Mouse (Mus musculus): Measurements from ENCODE around the gene Pgf. TPM values are rescaled to one million over a fixed set of nuclear protein-coding genes. Genes with fewer than 3 reads are reported as not detected.

Gene Pgf
- polyA plus RNA-seq, 1 experiment = 5.7 TPM

DNA sequence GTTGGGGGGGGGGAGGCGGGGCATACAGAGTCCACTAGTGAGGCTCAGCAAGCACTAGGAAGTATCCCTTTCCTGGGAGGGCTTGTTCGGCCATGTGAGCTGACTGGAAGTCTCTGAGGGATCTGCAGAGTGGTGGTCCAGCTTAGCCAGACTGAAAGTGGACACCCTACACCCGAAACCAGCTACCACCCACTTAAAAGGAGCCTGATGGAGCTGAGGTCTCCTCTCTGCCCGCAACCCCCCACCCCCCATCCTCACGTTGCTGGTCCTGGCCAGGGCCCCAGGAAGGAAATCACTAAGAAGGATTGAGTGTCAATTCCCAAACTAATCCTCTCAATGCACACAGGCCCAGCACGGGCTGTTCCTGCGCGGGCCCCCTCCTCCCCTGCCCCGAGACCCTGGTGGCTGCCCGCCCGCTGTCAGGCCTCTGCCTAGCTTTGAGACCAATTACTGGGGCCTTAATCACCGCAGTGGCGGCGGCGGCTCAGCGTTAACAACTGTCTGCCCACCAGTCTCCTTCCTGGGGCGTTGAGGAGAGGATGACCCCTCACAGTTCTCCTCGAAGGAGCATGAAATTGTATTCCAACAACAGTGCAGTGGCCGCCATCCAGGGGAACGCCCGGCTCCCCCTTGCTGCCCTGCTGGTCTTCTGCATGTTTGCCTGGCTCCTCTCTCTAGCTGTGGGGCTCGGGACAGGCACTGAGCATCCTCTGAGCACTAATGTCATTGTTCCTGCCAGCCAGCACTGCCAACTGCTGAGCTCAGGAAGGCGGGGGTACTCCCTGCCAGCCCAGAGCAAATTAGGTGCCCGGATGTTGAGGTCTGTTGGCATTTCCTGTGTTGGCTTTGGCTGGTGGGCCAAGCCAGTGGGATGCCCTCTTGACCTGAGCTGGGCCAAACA is 23.6 kb upstream of the Pgf start:
- TF ChIP-seq CTCF (IDR thresholded peaks at IDR 0.05; ENCODE audit: borderline replicate concordance, extremely low read depth, insufficient read depth, insufficient read length) (no peak), POLR2A (IDR thresholded peaks at IDR 0.05; ENCODE audit: borderline replicate concordance, extremely low read depth, insufficient read depth, insufficient read length, poor library complexity, severe bottlenecking) (no peak)
- DNase-seq (ENCODE audit: low read depth) = peak; percentile 77

DNA sequence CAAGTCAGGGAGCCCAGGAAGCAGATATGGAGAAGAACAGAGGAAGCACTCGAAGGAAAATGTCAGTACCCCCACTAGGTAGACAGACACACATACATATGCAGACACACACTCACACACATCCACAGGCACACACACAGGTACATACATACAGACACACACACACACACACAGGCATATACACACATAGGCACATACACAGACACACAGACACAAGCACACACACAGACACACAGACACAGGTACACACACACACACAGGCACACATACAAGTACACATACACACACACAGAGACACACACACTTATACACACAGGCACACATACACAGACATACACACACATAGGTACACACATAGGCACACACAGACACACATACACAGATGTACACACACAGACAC is 22.4 kb upstream of the Pgf start:
- DNase-seq (ENCODE audit: low read depth) = no peak
- no peak for TF ChIP-seq POLR2A (IDR thresholded peaks at IDR 0.05; ENCODE audit: borderline replicate concordance, extremely low read depth, insufficient read depth, insufficient read length, poor library complexity, severe bottlenecking)
- no peak for TF ChIP-seq CTCF (IDR thresholded peaks at IDR 0.05; ENCODE audit: borderline replicate concordance, extremely low read depth, insufficient read depth, insufficient read length)

DNA sequence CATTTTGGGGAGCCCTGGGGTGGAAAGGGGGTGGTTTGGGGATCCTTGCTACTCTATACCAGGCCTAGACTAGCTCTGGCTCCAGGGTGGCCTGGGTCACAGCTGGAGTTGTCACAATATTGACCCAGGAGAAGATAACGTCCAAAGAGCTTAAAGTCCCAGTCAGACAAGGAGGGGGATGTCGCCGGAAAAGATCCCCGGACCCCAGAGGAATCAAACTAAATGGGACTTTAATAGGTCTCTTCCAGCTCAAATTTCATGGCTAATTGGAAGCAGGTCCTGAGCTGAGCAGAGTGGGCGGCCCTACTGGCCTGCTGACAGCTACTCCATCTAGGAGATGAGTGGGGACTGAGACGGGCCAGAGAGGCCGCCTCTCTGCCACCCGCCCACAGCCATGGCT is 20.3 kb upstream of the Pgf start:
- TF ChIP-seq CTCF (IDR thresholded peaks at IDR 0.05; ENCODE audit: borderline replicate concordance, extremely low read depth, insufficient read depth, insufficient read length) (no peak), POLR2A (IDR thresholded peaks at IDR 0.05; ENCODE audit: borderline replicate concordance, extremely low read depth, insufficient read depth, insufficient read length, poor library complexity, severe bottlenecking) (no peak)
- DNase-seq (ENCODE audit: low read depth) = no peak

DNA sequence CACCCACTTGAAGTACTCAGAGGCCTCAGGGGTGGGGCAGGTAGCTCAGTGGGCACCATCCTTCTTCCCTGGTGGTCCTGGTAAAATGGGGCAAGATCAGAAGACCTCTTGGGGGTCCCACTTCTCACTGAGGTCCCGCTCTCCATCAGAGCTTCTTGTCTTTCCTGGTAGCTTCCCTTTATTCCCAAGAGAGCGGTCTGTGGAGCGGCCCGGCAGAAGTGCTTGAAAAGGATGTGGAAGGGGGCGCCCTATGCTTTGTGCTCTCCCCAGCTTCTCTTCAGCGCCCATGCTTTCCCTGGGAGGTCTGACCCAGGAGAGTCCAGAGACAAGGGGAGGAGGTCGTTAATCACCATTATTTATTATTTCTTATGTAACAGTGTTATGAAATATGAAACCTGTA is 19.8 kb upstream of the Pgf start:
- TF ChIP-seq CTCF (IDR thresholded peaks at IDR 0.05; ENCODE audit: borderline replicate concordance, extremely low read depth, insufficient read depth, insufficient read length) (no peak), POLR2A (IDR thresholded peaks at IDR 0.05; ENCODE audit: borderline replicate concordance, extremely low read depth, insufficient read depth, insufficient read length, poor library complexity, severe bottlenecking) (no peak)
- DNase-seq (ENCODE audit: low read depth) = no peak

DNA sequence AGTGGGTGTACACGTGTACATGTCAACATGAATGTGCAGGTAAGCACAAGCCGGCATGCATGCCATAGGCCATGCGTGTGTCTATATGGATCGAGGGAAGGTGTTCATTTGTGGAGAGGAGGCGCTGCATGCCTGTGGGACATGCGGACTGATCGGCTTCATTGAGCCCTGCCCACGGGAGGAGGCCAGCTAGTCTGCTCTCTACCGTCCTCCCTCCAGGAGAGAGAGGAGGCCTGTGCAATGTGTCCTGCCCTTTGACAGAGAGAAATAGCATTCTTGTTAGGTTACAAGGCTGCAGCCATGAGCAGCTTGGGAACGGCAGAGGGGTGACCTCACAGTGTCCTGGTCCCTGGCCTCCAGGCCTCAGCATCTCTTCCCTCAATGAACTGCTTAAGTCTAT is 18.6 kb upstream of the Pgf start:
- no peak for DNase-seq (ENCODE audit: low read depth)
- TF ChIP-seq CTCF (IDR thresholded peaks at IDR 0.05; ENCODE audit: borderline replicate concordance, extremely low read depth, insufficient read depth, insufficient read length) = no peak
- TF ChIP-seq POLR2A (IDR thresholded peaks at IDR 0.05; ENCODE audit: borderline replicate concordance, extremely low read depth, insufficient read depth, insufficient read length, poor library complexity, severe bottlenecking) = no peak

DNA sequence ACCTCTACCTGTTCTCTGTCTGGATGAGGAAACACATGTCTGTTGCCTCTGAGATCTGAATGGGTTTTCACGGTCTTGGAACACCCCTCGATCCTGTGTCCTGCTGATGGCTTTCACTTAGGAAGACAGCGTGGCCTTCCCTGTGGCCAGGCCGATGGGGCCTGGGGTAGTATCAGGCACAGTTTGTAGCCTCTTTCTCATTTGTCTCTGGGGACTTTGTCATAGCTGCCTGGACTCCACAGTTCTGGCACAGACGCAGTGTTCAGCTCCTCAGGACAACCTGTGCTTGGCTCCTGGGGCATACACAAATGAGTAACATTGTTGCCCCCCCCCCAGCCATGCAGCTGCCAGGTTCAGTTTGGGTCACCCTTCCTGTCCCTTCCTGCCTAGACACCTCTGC is 17.5 kb upstream of the Pgf start:
- no peak for DNase-seq (ENCODE audit: low read depth)
- TF ChIP-seq CTCF (IDR thresholded peaks at IDR 0.05; ENCODE audit: borderline replicate concordance, extremely low read depth, insufficient read depth, insufficient read length) = no peak
- TF ChIP-seq POLR2A (IDR thresholded peaks at IDR 0.05; ENCODE audit: borderline replicate concordance, extremely low read depth, insufficient read depth, insufficient read length, poor library complexity, severe bottlenecking) = no peak

DNA sequence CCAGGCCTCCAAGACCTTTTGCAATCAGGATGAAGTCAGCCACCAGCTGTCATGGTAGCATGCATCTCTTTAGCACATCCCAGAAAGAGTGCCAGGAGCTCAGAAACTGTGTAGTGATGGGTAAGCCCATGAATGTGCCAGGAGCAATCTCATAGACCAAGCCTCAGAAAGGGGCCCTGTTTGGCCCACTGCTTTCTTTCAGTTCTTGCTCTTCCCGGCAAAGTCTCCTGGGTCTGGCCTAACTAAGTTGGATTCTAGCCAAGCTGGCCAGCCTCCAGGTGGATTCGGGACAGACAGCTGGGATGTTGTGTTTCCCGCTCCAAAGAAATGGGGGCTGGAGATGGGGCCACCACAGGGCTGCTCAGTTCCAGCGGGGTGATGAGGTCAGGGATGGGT is 17.0 kb upstream of the Pgf start:
- TF ChIP-seq POLR2A (IDR thresholded peaks at IDR 0.05; ENCODE audit: borderline replicate concordance, extremely low read depth, insufficient read depth, insufficient read length, poor library complexity, severe bottlenecking) (no peak), CTCF (IDR thresholded peaks at IDR 0.05; ENCODE audit: borderline replicate concordance, extremely low read depth, insufficient read depth, insufficient read length) (no peak)
- DNase-seq (ENCODE audit: low read depth) = peak; percentile 84

DNA sequence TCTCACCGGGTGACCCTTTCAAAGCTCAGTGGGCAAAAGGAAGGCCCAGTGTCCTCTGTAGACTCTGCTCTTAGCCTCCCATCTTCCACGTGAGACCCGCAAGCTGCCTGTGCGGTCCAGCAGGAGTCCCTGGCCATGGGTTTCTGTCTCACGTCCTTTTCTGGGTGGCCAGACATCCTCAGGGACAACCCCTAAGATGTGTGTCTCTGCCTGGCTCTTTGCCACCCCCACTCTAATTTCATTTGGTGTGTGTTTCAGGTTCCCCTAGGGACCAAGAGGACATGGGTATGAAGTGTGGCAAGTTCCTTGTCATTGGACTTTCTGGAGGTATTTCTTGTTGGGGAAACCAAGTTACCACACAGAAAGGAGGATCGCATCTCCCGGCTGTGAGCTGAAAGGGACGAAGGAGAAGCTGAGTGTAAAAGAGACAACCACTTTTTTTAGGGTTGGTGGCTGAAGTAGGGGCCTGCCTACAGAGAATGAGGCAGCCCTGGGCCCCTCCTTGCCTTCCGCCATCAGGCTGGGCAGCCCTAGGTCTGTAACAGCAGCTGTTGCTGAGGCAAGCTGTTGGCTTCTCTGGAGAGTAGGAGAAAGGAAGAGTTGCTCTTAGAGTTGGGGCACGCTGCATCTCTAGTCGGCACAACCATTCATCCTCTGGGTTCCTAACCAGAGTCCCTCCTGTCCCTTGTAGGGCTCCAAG is 16.5 kb upstream of the Pgf start:
- no peak for DNase-seq (ENCODE audit: low read depth)
- TF ChIP-seq CTCF (IDR thresholded peaks at IDR 0.05; ENCODE audit: borderline replicate concordance, extremely low read depth, insufficient read depth, insufficient read length) (no peak), POLR2A (IDR thresholded peaks at IDR 0.05; ENCODE audit: borderline replicate concordance, extremely low read depth, insufficient read depth, insufficient read length, poor library complexity, severe bottlenecking) (no peak)

DNA sequence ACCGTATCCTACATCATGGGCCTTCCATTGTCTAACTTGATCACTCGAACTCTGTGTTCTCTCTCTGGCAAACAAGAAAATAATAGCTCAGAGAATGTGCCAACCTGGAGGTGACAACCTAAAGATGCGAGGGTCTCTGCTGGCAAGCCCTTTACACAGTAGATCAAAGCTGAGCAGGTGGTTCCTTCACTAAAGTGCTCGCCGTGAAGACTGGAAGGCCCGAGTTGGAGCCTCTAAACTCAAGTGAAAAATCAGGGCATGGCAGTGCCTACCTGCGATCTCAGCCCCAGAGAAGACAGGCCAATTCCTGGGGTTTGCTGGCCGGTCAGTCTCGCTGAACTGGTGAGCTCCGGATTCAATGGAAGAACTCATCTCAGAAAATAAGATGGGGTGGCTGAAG is 15.6 kb upstream of the Pgf start:
- TF ChIP-seq POLR2A (IDR thresholded peaks at IDR 0.05; ENCODE audit: borderline replicate concordance, extremely low read depth, insufficient read depth, insufficient read length, poor library complexity, severe bottlenecking) = no peak
- no peak for TF ChIP-seq CTCF (IDR thresholded peaks at IDR 0.05; ENCODE audit: borderline replicate concordance, extremely low read depth, insufficient read depth, insufficient read length)
- DNase-seq (ENCODE audit: low read depth) = no peak

DNA sequence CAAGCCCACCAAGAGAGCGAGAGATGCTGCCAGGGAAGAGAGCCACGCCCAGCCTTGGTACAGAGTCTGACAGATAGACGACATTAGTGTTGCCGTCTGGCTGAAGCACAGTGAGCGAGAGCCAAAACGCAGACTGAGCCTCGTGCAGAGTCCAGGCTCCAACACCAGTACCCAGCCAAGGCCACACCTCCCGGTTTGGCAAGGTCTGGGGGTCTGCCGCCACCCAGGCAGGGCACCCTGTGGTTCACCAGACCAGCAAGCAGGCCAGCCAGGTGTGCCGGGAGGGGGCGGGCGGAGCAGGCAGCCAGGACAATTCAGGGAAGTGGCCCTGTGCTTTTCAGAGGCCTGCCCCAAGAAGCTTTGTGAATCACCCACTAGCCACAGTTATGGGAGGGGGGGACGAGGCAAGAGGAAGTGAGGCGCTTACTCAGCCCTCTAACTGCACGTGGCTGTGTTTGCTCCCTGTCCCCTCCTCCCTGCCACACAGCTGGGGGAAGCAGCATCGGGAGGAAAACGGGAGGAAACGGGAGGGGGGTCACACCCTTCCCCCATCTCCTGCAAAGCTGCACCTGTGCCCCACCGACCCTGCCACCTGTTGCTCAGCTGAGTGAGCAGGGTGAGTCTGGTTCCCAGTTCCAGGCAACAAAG is 15.0 kb upstream of the Pgf start:
- peak; percentile 66 for DNase-seq (ENCODE audit: low read depth)
- TF ChIP-seq CTCF (IDR thresholded peaks at IDR 0.05; ENCODE audit: borderline replicate concordance, extremely low read depth, insufficient read depth, insufficient read length) (no peak), POLR2A (IDR thresholded peaks at IDR 0.05; ENCODE audit: borderline replicate concordance, extremely low read depth, insufficient read depth, insufficient read length, poor library complexity, severe bottlenecking) (no peak)

DNA sequence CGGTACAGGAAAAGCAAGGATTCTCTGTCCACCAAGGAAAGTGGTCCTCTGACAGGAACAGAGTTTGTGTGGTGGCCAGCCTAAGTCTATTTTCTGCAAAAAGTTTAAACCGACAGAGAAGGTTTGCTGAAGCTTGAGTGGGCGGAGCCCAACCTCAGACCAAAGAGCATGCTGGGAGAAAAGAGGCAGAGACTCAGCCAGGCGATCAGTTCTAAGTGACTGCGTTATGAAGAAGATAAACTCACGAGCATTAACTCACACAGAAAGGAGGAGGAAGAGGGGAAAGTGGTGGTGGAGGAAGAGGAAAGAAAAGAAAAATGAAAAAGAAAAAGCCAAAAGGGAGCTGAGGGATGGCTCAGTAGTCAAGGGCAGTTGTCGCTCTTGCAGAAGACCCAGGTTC is 12.7 kb upstream of the Pgf start:
- TF ChIP-seq POLR2A (IDR thresholded peaks at IDR 0.05; ENCODE audit: borderline replicate concordance, extremely low read depth, insufficient read depth, insufficient read length, poor library complexity, severe bottlenecking) (no peak), CTCF (IDR thresholded peaks at IDR 0.05; ENCODE audit: borderline replicate concordance, extremely low read depth, insufficient read depth, insufficient read length) (no peak)
- no peak for DNase-seq (ENCODE audit: low read depth)

All from brain, embryonic 14.5 days (tissue).